Mouse (Mus musculus): Measurements from ENCODE around the gene Rapsn. TPM values are rescaled to one million over a fixed set of nuclear protein-coding genes. Genes with fewer than 3 reads are reported as not detected.
A peak's percentile ranks its signal among the peaks of the same experiment; 100 is the strongest.

Rapsn gene
- polyA plus RNA-seq, 1 experiment from 2014 or later, result 1.2 TPM

DNA sequence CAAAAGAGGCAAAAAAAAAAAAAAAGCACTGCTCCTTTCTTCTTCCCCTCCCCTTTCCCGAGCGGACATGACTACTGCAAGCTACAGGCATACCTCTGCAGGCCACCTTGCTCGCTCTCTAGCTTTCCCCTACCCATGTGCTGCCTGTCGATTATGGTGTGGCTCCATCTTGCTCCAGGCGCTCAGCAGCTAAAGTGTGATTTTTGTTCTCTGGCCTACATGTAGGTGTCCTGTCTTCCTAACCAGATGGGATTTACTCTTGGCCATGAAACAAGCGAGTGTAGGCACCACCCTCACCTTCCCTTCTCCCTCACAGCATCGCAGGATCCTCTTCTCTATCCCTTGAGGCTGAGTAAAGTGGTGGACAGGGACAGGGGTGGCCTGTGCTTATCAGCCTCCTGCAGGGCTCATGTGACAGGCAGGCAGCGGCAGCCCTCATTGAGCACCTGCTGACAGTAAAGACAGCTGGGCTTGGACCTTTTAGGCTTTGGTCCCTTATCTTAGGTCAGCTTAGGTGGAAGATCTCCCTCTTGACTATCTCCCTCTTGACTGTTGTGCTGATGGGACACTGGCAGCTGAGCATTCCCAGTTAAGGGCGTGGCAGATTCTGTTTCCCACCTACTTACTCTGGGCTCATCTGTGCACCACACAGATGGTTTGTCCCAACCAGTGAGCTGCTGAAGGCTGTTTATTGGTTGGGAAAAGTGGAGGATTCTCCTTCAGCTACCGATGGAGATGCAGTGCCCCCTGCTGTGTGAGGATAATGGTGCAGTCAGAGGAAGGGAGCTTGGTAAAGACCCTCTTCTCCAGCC, 25.3 kb downstream of the Rapsn start:
- Histone ChIP-seq H3K4me1 (ENCODE audit: control insufficient read depth, insufficient read depth, low read length) (no peaks in the 10 kb centered on the region), H3K9me3 (replicated peaks; ENCODE audit: control insufficient read depth, low read length) (no peaks in the 10 kb centered on the region), H3K4me2 (ENCODE audit: low read length) (no peak overlapping the region), H3K27ac (ENCODE audit: low read depth, low read length) (no peak overlapping the region), H3K27me3 (replicated peaks; ENCODE audit: control insufficient read depth, insufficient read depth, low read length) (no peaks in the 10 kb centered on the region), H3K4me3 (ENCODE audit: low read depth, low read length) (no peak overlapping the region), H3K9ac (ENCODE audit: low read length) (no peak overlapping the region), H3K36me3 (ENCODE audit: control insufficient read depth, insufficient read depth, low read length) (peaks cover 93% of the 10 kb centered on the region)
- ATAC-seq (peak; percentile 57; the same call in 1 of the 2 replicates), DNase-seq (ENCODE audit: low spot score) (peak; percentile 63)
- 79% methylated on average over 10 of the region's 10 CpGs for WGBS

DNA sequence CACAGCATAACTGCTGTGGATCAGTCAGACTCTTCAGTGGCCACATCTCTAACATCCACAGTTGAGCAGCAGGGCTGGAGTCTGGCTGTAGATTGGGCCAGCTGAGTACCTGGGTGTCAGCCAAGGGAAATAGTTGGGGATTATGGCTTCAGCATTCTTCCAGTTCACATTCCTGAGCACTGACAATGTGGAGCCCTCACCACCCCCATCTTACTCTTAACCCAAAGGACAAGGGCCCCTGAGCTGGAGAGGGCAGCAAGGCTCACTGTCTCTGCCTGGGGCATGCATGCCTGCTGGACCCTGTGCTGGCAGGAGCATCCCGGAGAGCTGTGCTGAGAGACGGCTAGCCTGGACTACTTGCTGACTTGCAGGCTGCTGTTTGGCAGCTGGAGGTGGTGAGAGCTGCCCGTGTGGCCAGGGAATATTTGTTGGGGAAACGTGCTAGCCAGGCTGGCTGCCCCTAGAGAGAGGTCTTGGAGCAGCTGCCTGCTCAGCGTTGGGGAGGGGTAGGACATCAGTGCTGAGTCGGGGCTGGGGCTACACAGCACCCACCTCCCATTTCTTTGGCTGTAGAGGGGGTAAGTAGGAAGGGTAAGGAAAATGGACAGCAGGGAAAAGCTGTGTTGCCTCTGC, 26.5 kb downstream of the Rapsn start:
- ATAC-seq, result no peak
- Histone ChIP-seq H3K9me3 (replicated peaks; ENCODE audit: control insufficient read depth, low read length) (no peaks in the 10 kb centered on the region), H3K4me2 (ENCODE audit: low read length) (no peak overlapping the region), H3K4me1 (ENCODE audit: control insufficient read depth, insufficient read depth, low read length) (no peaks in the 10 kb centered on the region), H3K4me3 (ENCODE audit: low read depth, low read length) (no peak overlapping the region), H3K36me3 (ENCODE audit: control insufficient read depth, insufficient read depth, low read length) (peaks cover 90% of the 10 kb centered on the region), H3K27ac (ENCODE audit: low read depth, low read length) (no peak overlapping the region), H3K9ac (ENCODE audit: low read length) (no peak overlapping the region), H3K27me3 (replicated peaks; ENCODE audit: control insufficient read depth, insufficient read depth, low read length) (no peaks in the 10 kb centered on the region)
- WGBS, result 90% methylated on average over 6 of the region's 6 CpGs
- no peak for DNase-seq (ENCODE audit: low spot score)

DNA sequence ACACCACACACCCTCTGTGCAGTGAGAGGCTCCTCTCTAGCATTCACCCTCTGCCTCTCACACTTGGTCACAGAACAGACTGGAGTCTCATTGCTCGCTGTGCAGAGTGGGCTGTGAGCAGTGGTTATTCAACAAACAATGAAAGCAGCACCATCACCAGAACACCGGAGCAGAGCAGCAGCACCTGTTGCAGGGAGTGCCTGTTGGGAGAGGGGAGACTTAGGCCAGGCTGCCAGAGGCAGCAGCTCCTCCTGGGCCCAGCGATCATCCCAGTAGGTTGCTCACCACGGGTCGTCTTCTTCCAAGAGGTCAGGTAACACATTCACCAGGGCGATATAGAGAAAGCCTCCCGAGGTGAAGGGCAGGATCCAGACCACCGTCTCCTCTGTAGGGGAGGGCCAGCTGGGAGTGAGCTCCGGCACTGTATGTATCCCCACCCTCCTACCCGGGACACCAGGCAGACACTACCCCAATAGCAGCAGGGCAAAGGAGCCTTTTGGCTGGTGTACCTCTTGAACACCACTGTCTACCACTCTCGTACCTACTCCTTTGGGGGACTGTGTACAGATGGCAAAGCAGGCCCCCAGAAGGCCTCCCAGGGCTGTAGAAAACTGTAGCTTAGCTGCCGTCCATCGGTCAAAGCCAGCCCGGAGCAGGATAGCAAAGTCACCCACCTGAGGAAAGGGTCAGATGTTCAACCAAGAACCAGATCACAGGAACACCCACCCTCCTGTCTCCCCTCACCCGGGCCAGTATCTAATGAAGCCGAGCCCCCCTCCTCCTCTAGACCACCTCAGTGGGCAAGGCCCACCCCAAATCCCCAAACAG, 27.6 kb downstream of the Rapsn start:
- Histone ChIP-seq H3K4me1 (ENCODE audit: control insufficient read depth, insufficient read depth, low read length) (no peaks in the 10 kb centered on the region), H3K4me2 (ENCODE audit: low read length) (no peak overlapping the region), H3K36me3 (ENCODE audit: control insufficient read depth, insufficient read depth, low read length) (peaks cover 80% of the 10 kb centered on the region), H3K9me3 (replicated peaks; ENCODE audit: control insufficient read depth, low read length) (no peaks in the 10 kb centered on the region), H3K27me3 (replicated peaks; ENCODE audit: control insufficient read depth, insufficient read depth, low read length) (no peaks in the 10 kb centered on the region), H3K27ac (ENCODE audit: low read depth, low read length) (no peak overlapping the region), H3K9ac (ENCODE audit: low read length) (no peak overlapping the region), H3K4me3 (ENCODE audit: low read depth, low read length) (no peak overlapping the region)
- DNase-seq (ENCODE audit: low spot score) (no peak), ATAC-seq (no peak)
- WGBS, result 89% methylated on average over 16 of the region's 16 CpGs

- Histone ChIP-seq H3K4me2 (ENCODE audit: low read length) (no peak overlapping the region), H3K4me3 (ENCODE audit: low read depth, low read length) (no peak overlapping the region), H3K36me3 (ENCODE audit: control insufficient read depth, insufficient read depth, low read length) (peaks cover 67% of the 10 kb centered on the region), H3K9ac (ENCODE audit: low read length) (no peak overlapping the region), H3K4me1 (ENCODE audit: control insufficient read depth, insufficient read depth, low read length) (peaks cover 2% of the 10 kb centered on the region), H3K27me3 (replicated peaks; ENCODE audit: control insufficient read depth, insufficient read depth, low read length) (no peaks in the 10 kb centered on the region), H3K9me3 (replicated peaks; ENCODE audit: control insufficient read depth, low read length) (no peaks in the 10 kb centered on the region), H3K27ac (ENCODE audit: low read depth, low read length) (no peak overlapping the region)
- ATAC-seq, result no peak
- WGBS, result 87% methylated on average over 6 of the region's 6 CpGs
- DNase-seq (ENCODE audit: low spot score), result no peak
These were observed 28.8 kb downstream of the Rapsn start for GRCm38 (mm10) chr2:91064211-91064610.

DNA sequence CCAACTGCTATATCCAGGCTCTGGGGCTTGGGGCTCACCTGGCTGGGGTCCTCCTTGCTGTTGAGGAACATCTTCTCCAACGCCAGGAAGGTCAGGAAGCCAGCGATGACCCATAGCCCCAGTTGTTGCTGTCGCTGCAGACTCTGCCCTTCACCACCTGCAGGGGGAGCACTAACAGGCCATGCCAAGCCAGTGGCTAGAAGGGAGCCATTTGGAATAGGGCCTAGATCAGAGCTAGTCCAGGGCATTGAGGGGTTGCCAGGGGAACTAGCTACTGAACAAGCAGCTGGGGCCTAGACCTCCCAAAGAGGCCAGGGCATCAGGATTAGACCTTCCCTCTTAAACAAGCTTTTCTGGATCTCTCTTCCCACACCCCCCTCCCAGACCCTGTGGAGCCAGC, 30.1 kb downstream of the Rapsn start:
- Histone ChIP-seq H3K4me1 (ENCODE audit: control insufficient read depth, insufficient read depth, low read length) (peaks cover 7% of the 10 kb centered on the region), H3K9me3 (replicated peaks; ENCODE audit: control insufficient read depth, low read length) (no peaks in the 10 kb centered on the region), H3K4me2 (ENCODE audit: low read length) (no peak overlapping the region), H3K36me3 (ENCODE audit: control insufficient read depth, insufficient read depth, low read length) (peaks cover 54% of the 10 kb centered on the region), H3K27ac (ENCODE audit: low read depth, low read length) (no peak overlapping the region; the same call in 1 of the 2 replicates), H3K4me3 (ENCODE audit: low read depth, low read length) (no peak overlapping the region), H3K27me3 (replicated peaks; ENCODE audit: control insufficient read depth, insufficient read depth, low read length) (no peaks in the 10 kb centered on the region), H3K9ac (ENCODE audit: low read length) (no peak overlapping the region)
- DNase-seq (ENCODE audit: low spot score) (peak; percentile 60), ATAC-seq (no peak)
- WGBS, result 44% methylated on average over 3 of the region's 3 CpGs

- ATAC-seq (no peak), DNase-seq (ENCODE audit: low spot score) (no peak)
- Histone ChIP-seq H3K4me2 (ENCODE audit: low read length) (no peak overlapping the region), H3K4me1 (ENCODE audit: control insufficient read depth, insufficient read depth, low read length) (peaks cover 13% of the 10 kb centered on the region), H3K27ac (ENCODE audit: low read depth, low read length) (no peak overlapping the region), H3K9ac (ENCODE audit: low read length) (no peak overlapping the region), H3K27me3 (replicated peaks; ENCODE audit: control insufficient read depth, insufficient read depth, low read length) (no peaks in the 10 kb centered on the region), H3K4me3 (ENCODE audit: low read depth, low read length) (no peak overlapping the region), H3K36me3 (ENCODE audit: control insufficient read depth, insufficient read depth, low read length) (peaks cover 45% of the 10 kb centered on the region), H3K9me3 (replicated peaks; ENCODE audit: control insufficient read depth, low read length) (no peaks in the 10 kb centered on the region)
- WGBS, result 80% methylated on average over 3 of the region's 3 CpGs
These were observed 31.0 kb downstream of the Rapsn start for GRCm38 (mm10) chr2:91066455-91066854.

DNA sequence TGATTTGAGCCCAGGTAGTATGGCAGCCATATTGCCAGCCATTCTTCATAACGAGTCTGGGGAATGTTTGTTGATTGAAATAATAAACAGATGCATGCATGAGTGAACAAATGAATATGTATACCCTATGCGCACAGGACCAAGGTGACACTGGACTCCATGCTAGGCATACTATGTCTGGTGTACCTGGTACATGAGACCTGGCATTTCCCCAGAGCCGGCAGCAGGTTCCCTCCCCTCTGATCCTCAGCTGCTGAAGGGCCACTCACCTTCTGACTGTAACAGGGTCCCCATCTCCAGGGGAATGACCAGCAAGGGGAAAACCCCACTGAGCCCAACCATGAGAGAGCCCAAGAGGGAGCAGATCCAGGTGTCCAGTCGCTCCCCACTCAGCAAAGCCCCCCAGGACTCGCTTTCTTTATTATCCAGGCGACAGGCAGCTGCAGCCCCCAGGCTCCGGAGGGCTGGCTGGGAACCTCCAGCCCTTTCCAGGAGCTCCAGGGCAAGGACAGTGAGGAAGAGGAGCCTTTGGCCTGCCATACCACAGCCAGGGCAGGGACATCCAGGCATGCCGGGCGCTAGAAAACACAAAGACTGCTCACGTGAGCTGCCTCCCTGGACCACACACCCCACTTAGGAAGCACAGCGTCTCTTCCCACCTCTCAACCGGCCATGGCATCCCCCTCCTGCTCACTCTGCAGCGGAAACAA, 32.9 kb downstream of the Rapsn start:
- Histone ChIP-seq H3K27me3 (replicated peaks; ENCODE audit: control insufficient read depth, insufficient read depth, low read length) (no peaks in the 10 kb centered on the region), H3K9me3 (replicated peaks; ENCODE audit: control insufficient read depth, low read length) (no peaks in the 10 kb centered on the region), H3K4me3 (ENCODE audit: low read depth, low read length) (no peak overlapping the region), H3K9ac (ENCODE audit: low read length) (peak overlapping the region; percentile 32; the same call in 1 of the 2 replicates), H3K4me2 (ENCODE audit: low read length) (peak overlapping the region; percentile 83; the same call in 1 of the 2 replicates), H3K27ac (ENCODE audit: low read depth, low read length) (no peak overlapping the region), H3K36me3 (ENCODE audit: control insufficient read depth, insufficient read depth, low read length) (peaks cover 27% of the 10 kb centered on the region), H3K4me1 (ENCODE audit: control insufficient read depth, insufficient read depth, low read length) (peaks cover 13% of the 10 kb centered on the region)
- no peak for DNase-seq (ENCODE audit: low spot score)
- ATAC-seq, result no peak
- 52% methylated on average over 13 of the region's 13 CpGs for WGBS

DNA sequence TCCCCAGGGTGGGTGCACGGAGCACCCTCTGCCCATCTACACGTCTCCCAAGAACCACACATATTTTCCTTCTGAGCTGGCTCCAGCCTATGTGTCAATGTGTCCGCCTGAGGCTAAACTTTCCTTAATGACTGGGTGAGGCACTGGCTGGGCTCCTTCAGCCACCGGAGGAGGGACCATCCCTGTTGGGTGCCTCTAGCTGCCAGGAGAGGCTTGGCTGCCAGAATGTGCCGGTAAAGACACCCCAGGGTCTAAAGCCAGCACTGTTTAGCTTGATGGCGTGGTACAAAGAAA, 33.4 kb downstream of the Rapsn start:
- Histone ChIP-seq H3K4me3 (ENCODE audit: low read depth, low read length) (peak overlapping the region; percentile 68; the same call in 1 of the 2 replicates), H3K27me3 (replicated peaks; ENCODE audit: control insufficient read depth, insufficient read depth, low read length) (no peaks in the 10 kb centered on the region), H3K9me3 (replicated peaks; ENCODE audit: control insufficient read depth, low read length) (no peaks in the 10 kb centered on the region), H3K27ac (ENCODE audit: low read depth, low read length) (no peak overlapping the region), H3K9ac (ENCODE audit: low read length) (peak overlapping the region; percentile 83; the same call in 1 of the 2 replicates), H3K36me3 (ENCODE audit: control insufficient read depth, insufficient read depth, low read length) (peaks cover 22% of the 10 kb centered on the region), H3K4me1 (ENCODE audit: control insufficient read depth, insufficient read depth, low read length) (peaks cover 13% of the 10 kb centered on the region), H3K4me2 (ENCODE audit: low read length) (peak overlapping the region; percentile 83)
- WGBS, result 46% methylated on average over 6 of the region's 6 CpGs
- ATAC-seq, result no peak
- no peak for DNase-seq (ENCODE audit: low spot score)
